Comparison of ENCODE assay signal across 9 mouse cellular contexts in the genomic region with DNA sequence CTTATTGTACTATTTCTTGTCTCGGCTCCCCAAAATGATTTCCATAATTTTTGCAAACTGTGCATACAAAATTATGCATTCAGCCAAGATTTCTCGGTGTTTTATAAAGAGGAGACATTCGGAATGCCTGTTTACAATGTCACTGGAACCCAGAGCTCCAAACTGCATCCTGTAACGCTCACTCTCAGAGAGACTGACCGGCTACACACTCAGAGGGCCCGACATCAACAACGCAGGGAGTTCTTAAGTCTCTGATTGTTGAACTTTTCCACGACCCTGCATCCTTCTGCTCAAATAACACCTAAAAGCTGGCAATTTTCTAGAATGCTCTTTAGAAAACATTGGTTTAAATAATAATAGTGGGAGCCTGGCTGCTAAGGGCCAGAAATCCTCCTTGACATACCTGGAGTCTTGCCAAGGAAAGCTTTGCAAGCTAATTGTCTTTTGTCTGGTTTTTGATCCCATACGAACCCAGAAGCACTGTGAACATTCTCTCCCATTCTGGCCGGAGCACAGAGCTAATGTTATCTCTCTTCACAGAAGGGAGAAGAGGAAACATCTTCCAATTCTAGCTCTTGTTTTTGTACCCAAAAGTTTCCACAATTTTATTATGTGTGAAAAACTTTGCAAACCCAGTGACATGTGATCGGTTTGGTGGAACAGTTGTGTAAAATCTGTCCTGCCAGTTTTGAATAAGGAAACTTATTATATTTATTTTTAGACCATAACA. TPM values are rescaled to one million over a fixed set of nuclear protein-coding genes. Genes with fewer than 3 reads are reported as not detected.
A peak's percentile ranks its signal among the peaks of the same experiment; 100 is the strongest.
DNase-seq lines count a peak whose midpoint lies in the region; ATAC-seq and TF ChIP-seq lines count a peak whose summit lies in the region.
"Had no signal": no experiment of that assay in that cellular context is flagged by ENCODE, and none has a peak within 500 bp of the region (broad histone marks: within the 10 kb centered on the region; RNA-seq: fewer than 3 reads in every experiment).

No protein-coding gene starts in this region.

- 49% methylated on average over 11 of the region's 11 CpGs for WGBS in intestine, embryonic 14.5 days
- 50% methylated on average over 11 of the region's 11 CpGs for WGBS in intestine, postnatal 0 days

- no peak overlapping the region for H3K9ac ChIP-seq in intestine, embryonic 14.5 days (ENCODE audit: low read length)
- no peak overlapping the region for H3K9ac ChIP-seq in intestine, postnatal 0 days (ENCODE audit: low read depth, low read length)
- H3K9ac ChIP-seq in CH12.LX (ENCODE audit: insufficient read depth, low read depth): no peak overlapping the region
- H3K9ac ChIP-seq: neural tube, embryonic 12.5 days had no signal

- no peak for TF ChIP-seq CTCF in intestine, postnatal 0 days (IDR thresholded peaks at IDR 0.05; ENCODE audit: low read depth)
- TF ChIP-seq CTCF in CH12.LX (conservative IDR thresholded peaks at IDR 0.05 in 1 of 2, IDR thresholded peaks at IDR 0.05 in 1 of 2; ENCODE audit: low read depth in 2 of 2, low read length in 2 of 2): no peak

- ATAC-seq in intestine, embryonic 14.5 days (replicated peaks; ENCODE audit: low FRiP score, low TSS enrichment, low read depth): no peak
- no peak for ATAC-seq in intestine, postnatal 0 days

- peak overlapping the region; percentile 22; the same call in 1 of the 2 replicates for H3K27ac ChIP-seq in intestine, embryonic 14.5 days (ENCODE audit: low read depth)
- H3K27ac ChIP-seq in intestine, postnatal 0 days (ENCODE audit: low read depth, low read length): no peak overlapping the region
- no peak overlapping the region for H3K27ac ChIP-seq in CH12.LX (ENCODE audit: insufficient read depth, low read depth)
- H3K27ac ChIP-seq: hindbrain, embryonic 10.5 days; neural tube, embryonic 12.5 days had no signal

- no peak for TF ChIP-seq POLR2A in CH12.LX (IDR thresholded peaks at IDR 0.05; ENCODE audit: low read depth, low read length)

- dilution Hi-C loops in CH12.LX (cut with MboI; ENCODE audit: extremely low pct_ligation_motif_present, extremely low pct_unique_long_range_greater_than_20kb, low sequenced_read_pairs): no loop called here

- no peaks in the 10 kb centered on the region for H3K9me3 ChIP-seq in intestine, embryonic 14.5 days (ENCODE audit: control insufficient read depth, low read length)
- no peaks in the 10 kb centered on the region for H3K9me3 ChIP-seq in intestine, postnatal 0 days (ENCODE audit: control insufficient read depth)
- no peaks in the 10 kb centered on the region for H3K9me3 ChIP-seq in CH12.LX (replicated peaks; ENCODE audit: low read length)
- H3K9me3 ChIP-seq: hindbrain, embryonic 10.5 days; neural tube, embryonic 12.5 days had no signal

- no peaks in the 10 kb centered on the region; the same call in 1 of the 2 replicates for H3K4me1 ChIP-seq in intestine, embryonic 14.5 days (replicated peaks; ENCODE audit: control insufficient read depth, insufficient read depth, low read length)
- no peaks in the 10 kb centered on the region; the same call in 1 of the 2 replicates for H3K4me1 ChIP-seq in intestine, postnatal 0 days (replicated peaks; ENCODE audit: control insufficient read depth, insufficient read depth, low read length)
- peaks cover 0 to 19% of the 10 kb centered on the region in 2 experiments; a peak in 2 of 4 replicates for H3K4me1 ChIP-seq in CH12.LX (ENCODE audit: control insufficient read depth in 1 of 2, insufficient read depth in 2 of 2)
- H3K4me1 ChIP-seq: hindbrain, embryonic 10.5 days; neural tube, embryonic 12.5 days had no signal

- peak; percentile 48; the same call in 1 of the 2 replicates for TF ChIP-seq EP300 in CH12.LX (IDR thresholded peaks at IDR 0.05; ENCODE audit: low read length)

- TF ChIP-seq RAD21 in CH12.LX (IDR thresholded peaks at IDR 0.05; ENCODE audit: low read depth, low read length): no peak

- H3K36me3 ChIP-seq in intestine, embryonic 14.5 days (ENCODE audit: control insufficient read depth, insufficient read depth, low read length): no peaks in the 10 kb centered on the region
- no peaks in the 10 kb centered on the region for H3K36me3 ChIP-seq in intestine, postnatal 0 days (ENCODE audit: control insufficient read depth, insufficient read depth)
- H3K36me3 ChIP-seq in CH12.LX (replicated peaks in 1 of 2; ENCODE audit: control insufficient read depth in 1 of 2, insufficient read depth in 1 of 2, low read length in 1 of 2): no peaks in the 10 kb centered on the region
- H3K36me3 ChIP-seq: hindbrain, embryonic 10.5 days; neural tube, embryonic 12.5 days had no signal

- H3K4me2 ChIP-seq in intestine, embryonic 14.5 days (ENCODE audit: low read length): no peak overlapping the region
- H3K4me2 ChIP-seq in intestine, postnatal 0 days (replicated peaks; ENCODE audit: low read depth): no peak overlapping the region
- H3K4me2 ChIP-seq in CH12.LX (ENCODE audit: insufficient read depth, low read depth, poor library complexity, severe bottlenecking): peak overlapping the region; percentile 73
- H3K4me2 ChIP-seq: neural tube, embryonic 12.5 days had no signal

- DNase-seq in intestine, embryonic 14.5 days (ENCODE audit: low spot score): no peak
- DNase-seq in CH12.LX (ENCODE audit: extremely low read depth) (peak; percentile 21), MN1 (ENCODE audit: low spot score) (peak; percentile 40)
- peak; percentile 18 for DNase-seq in kidney, postnatal 10 days
- DNase-seq in ovary, postnatal 14 days (ENCODE audit: low spot score): no peak
- DNase-seq in adrenal gland, postnatal 10 days: no peak

- no peaks in the 10 kb centered on the region for H3K79me2 ChIP-seq in CH12.LX (replicated peaks; ENCODE audit: control insufficient read depth, extremely low read depth, insufficient read depth, poor library complexity, severe bottlenecking)

- in situ Hi-C loops in CH12.LX (cut with MboI; ENCODE audit: low pct_ligation_motif_present, low pct_unique_long_range_greater_than_20kb, low sequenced_read_pairs): loop anchor here (5.0 to 10.0 kb wide), 2 partner anchors 45 to 108 kb away; no protein-coding TSS in a partner anchor

- H3K27me3 ChIP-seq in intestine, embryonic 14.5 days (replicated peaks; ENCODE audit: control insufficient read depth, insufficient read depth, low read length): no peaks in the 10 kb centered on the region
- no peaks in the 10 kb centered on the region for H3K27me3 ChIP-seq in intestine, postnatal 0 days (replicated peaks; ENCODE audit: control insufficient read depth, insufficient read depth, low read length)
- no peaks in the 10 kb centered on the region for H3K27me3 ChIP-seq in CH12.LX (replicated peaks)
- H3K27me3 ChIP-seq: neural tube, embryonic 12.5 days had no signal

- no peak overlapping the region for H3K4me3 ChIP-seq in intestine, embryonic 14.5 days (ENCODE audit: low read depth, low read length)
- no peak overlapping the region for H3K4me3 ChIP-seq in intestine, postnatal 0 days (ENCODE audit: low read depth, low read length)
- no peak overlapping the region for H3K4me3 ChIP-seq in CH12.LX (replicated peaks in 1 of 3; ENCODE audit: low read depth in 2 of 3, low read length in 2 of 3, poor library complexity in 1 of 3)
- H3K4me3 ChIP-seq: hindbrain, embryonic 10.5 days; neural tube, embryonic 12.5 days had no signal

TF ChIP-seq in CH12.LX, 34 proteins besides CTCF, POLR2A, EP300 and RAD21 (continues in another document):
- TF ChIP-seq RCOR1 (conservative IDR thresholded peaks at IDR 0.05; ENCODE audit: low read depth, low read length): no peak
- no peak for TF ChIP-seq TCF12 (IDR thresholded peaks at IDR 0.05; ENCODE audit: low read depth, low read length)
- no peak for TF ChIP-seq ZNF384 (IDR thresholded peaks at IDR 0.05; ENCODE audit: low read depth, low read length)
- no peak for TF ChIP-seq CHD1 (IDR thresholded peaks at IDR 0.05; ENCODE audit: low read depth, low read length)
- no peak for TF ChIP-seq ZKSCAN1 (IDR thresholded peaks at IDR 0.05; ENCODE audit: borderline replicate concordance, low read depth, low read length)
- peak; percentile 22; the same call in 1 of the 2 replicates for TF ChIP-seq ETS1 (conservative IDR thresholded peaks at IDR 0.05; ENCODE audit: low read depth, low read length)
- TF ChIP-seq NELFE (IDR thresholded peaks at IDR 0.05; ENCODE audit: low read depth, low read length): no peak
- no peak for TF ChIP-seq ELF1 (IDR thresholded peaks at IDR 0.05; ENCODE audit: low read depth, low read length)
- TF ChIP-seq USF2 (conservative IDR thresholded peaks at IDR 0.05; ENCODE audit: low read depth, low read length): no peak
- no peak for TF ChIP-seq POLR2AphosphoS2 (IDR thresholded peaks at IDR 0.05; ENCODE audit: low read depth, low read length)
- no peak for TF ChIP-seq ZC3H11A (IDR thresholded peaks at IDR 0.05; ENCODE audit: low read depth, low read length)
- no peak for TF ChIP-seq MAZ (IDR thresholded peaks at IDR 0.05; ENCODE audit: low read depth, low read length)
- TF ChIP-seq KAT2A (IDR thresholded peaks at IDR 0.05; ENCODE audit: insufficient replicate concordance, low read length): no peak
- no peak; the same call in 1 of the 2 replicates for TF ChIP-seq JUN (IDR thresholded peaks at IDR 0.05; ENCODE audit: insufficient read depth, low read depth, low read length)
- TF ChIP-seq TBP (conservative IDR thresholded peaks at IDR 0.05; ENCODE audit: low read depth, low read length): no peak
- 0 out of 2 replicates have a peak, but pooled peaks have one; percentile 10 for TF ChIP-seq MAFK (IDR thresholded peaks at IDR 0.05; ENCODE audit: insufficient replicate concordance, low read length)
- no peak for TF ChIP-seq GABPA (IDR thresholded peaks at IDR 0.05; ENCODE audit: insufficient replicate concordance, low read depth, low read length)
- no peak for TF ChIP-seq NRF1 (IDR thresholded peaks at IDR 0.05; ENCODE audit: low read depth, low read length)
- TF ChIP-seq ZMIZ1 (IDR thresholded peaks at IDR 0.05; ENCODE audit: low read depth, low read length): no peak
- TF ChIP-seq USF1 (IDR thresholded peaks at IDR 0.05; ENCODE audit: low read depth, low read length): no peak
- TF ChIP-seq JUND (conservative IDR thresholded peaks at IDR 0.05; ENCODE audit: low read depth, low read length): no peak
- TF ChIP-seq MYC (IDR thresholded peaks at IDR 0.05; ENCODE audit: low read depth, low read length): no peak
- TF ChIP-seq MXI1 (IDR thresholded peaks at IDR 0.05; ENCODE audit: low read depth, low read length): no peak
- TF ChIP-seq PAX5 (IDR thresholded peaks at IDR 0.05; ENCODE audit: low read length): no peak
- no peak for TF ChIP-seq CHD2 (IDR thresholded peaks at IDR 0.05; ENCODE audit: low read length)
- TF ChIP-seq SIN3A (IDR thresholded peaks at IDR 0.05; ENCODE audit: low read length): no peak

RNA-seq across cellular contexts. Expression of gene Wipf3, which starts 30.0 kb away (rescaled TPM):
- polyA plus RNA-seq in intestine, embryonic 14.5 days (2014; fragmentation: Nextera tagmentation; extraction: Ambion mirVana): 1.2 and 1.7 TPM in 2 replicates
- 4.5 and 5.7 TPM in 2 replicates for polyA plus RNA-seq in intestine, postnatal 0 days (2015; fragmentation: Nextera tagmentation; extraction: Ambion mirVana)
- total RNA-seq in CH12.LX (2012; rRNA removed): 0.63 and 1.2 TPM in 2 replicates
- 0.35 and 0.64 TPM in 2 replicates for total RNA-seq in CH12.LX (2014; rRNA removed)
- 0.97 and 1.3 TPM in 2 replicates for polyA plus RNA-seq in CH12.LX (2012; ENCODE audit: insufficient read length, low read depth)
- 1 to 10 TPM; 4.6 to 8.2 TPM for total RNA-seq in adrenal gland, postnatal 10 days (2021)

Comparison
In these comparisons a context has a peak if more than half of its experiments do, and no peak if none do; other contexts are left out.
1. DNase-seq: peak in CH12.LX (single experiment), MN1 (single experiment) and kidney, postnatal 10 days (single experiment); none in intestine, embryonic 14.5 days (single experiment), ovary, postnatal 14 days (single experiment) and adrenal gland, postnatal 10 days (single experiment).